Mouse (Mus musculus) MEL (cell line): ENCODE measurements around the gene Hfm1. TPM values are rescaled to one million over a fixed set of nuclear protein-coding genes. Genes with fewer than 3 reads are reported as not detected.
A peak's percentile ranks its signal among the peaks of the same experiment; 100 is the strongest.

Experiments used
- DNase-seq: peaks from one replicate; pipeline ENCODE4 v3.0.0; 2011; ENCODE audit warnings: low read depth, low spot score
- H3K27ac ChIP-seq: 2 replicates; pipeline ENCODE4 v1.5.1; 2012; ENCODE audit warnings: low read depth, mild to moderate bottlenecking, control low read depth, low read length, moderate library complexity; ENCODE audit not compliant: control insufficient read depth
- H3K27me3 ChIP-seq, 2 experiments: fragments of 150-350 bp in 1 of 2; sonication (generic) in 1 of 2; 2 replicates each; pipeline ENCODE4 v1.6.1; 2012; ENCODE audit warnings: low read length in 2 of 2, mild to moderate bottlenecking in 2 of 2, improper control_type of control experiment in 1 of 2, moderate library complexity in 1 of 2; ENCODE audit not compliant: insufficient read depth in 2 of 2, control insufficient read depth in 1 of 2
- H3K36me3 ChIP-seq, 2 experiments: 2 replicates each; pipeline ENCODE4 v1.6.1; 2012 to 2014; ENCODE audit warnings: low read length in 2 of 2, improper control_type of control experiment in 1 of 2, inconsistent platforms in 1 of 2, mild to moderate bottlenecking in 1 of 2; ENCODE audit not compliant: insufficient read depth in 2 of 2, control insufficient read depth in 1 of 2
- H3K4me1 ChIP-seq, 2 experiments: fragments of 150-350 bp in 1 of 2; sonication (generic) in 1 of 2; 2 replicates each; pipeline ENCODE4 v1.6.1; 2012; ENCODE audit warnings: low read length in 2 of 2, improper control_type of control experiment in 1 of 2, mild to moderate bottlenecking in 1 of 2; ENCODE audit not compliant: insufficient read depth in 2 of 2, control insufficient read depth in 1 of 2
- H3K4me3 ChIP-seq, 2 experiments: fragments of 150-350 bp in 1 of 2; sonication (generic) in 1 of 2; 2 replicates each; pipeline ENCODE4 v1.5.1; 2012; ENCODE audit warnings: low read depth in 2 of 2, low read length in 2 of 2, mild to moderate bottlenecking in 2 of 2, moderate library complexity in 2 of 2, control low read depth in 1 of 2, improper control_type of control experiment in 1 of 2; ENCODE audit not compliant: control insufficient read depth in 1 of 2, insufficient read depth in 1 of 2
- H3K79me2 ChIP-seq: 2 replicates; pipeline ENCODE4 v1.6.1; 2012; ENCODE audit warnings: mild to moderate bottlenecking, low read length, moderate library complexity; ENCODE audit not compliant: control insufficient read depth, poor library complexity, insufficient read depth
- H3K9ac ChIP-seq: 2 replicates; pipeline ENCODE4 v1.6.1; 2012; ENCODE audit warnings: low read depth, mild to moderate bottlenecking, control low read depth, low read length, moderate library complexity; ENCODE audit not compliant: control insufficient read depth, poor library complexity, severe bottlenecking
- H3K9me3 ChIP-seq: fragments of 150-350 bp; sonication (generic); replicated peaks from 2 replicates; pipeline ENCODE4 v1.6.1; 2012; ENCODE audit warnings: mild to moderate bottlenecking, low read length, improper control_type of control experiment, moderate library complexity; ENCODE audit not compliant: insufficient read depth
- BHLHE40 ChIP-seq: IDR thresholded peaks from 2 replicates; pipeline ENCODE4 v1.6.1; 2012; ENCODE audit warnings: low read depth, mild to moderate bottlenecking, inconsistent platforms, low read length, improper control_type of control experiment, borderline replicate concordance
- CTCF ChIP-seq, 3 experiments: IDR thresholded peaks in 2 of 3; conservative IDR thresholded peaks in 1 of 3; 2 replicates each; pipeline ENCODE4 v1.5.1; 2011 to 2012; ENCODE audit warnings: low read length in 3 of 3, low read depth in 2 of 3, mild to moderate bottlenecking in 2 of 3, improper control_type of control experiment in 1 of 3, inconsistent platforms in 1 of 3, mixed read lengths in 1 of 3, moderate library complexity in 1 of 3; ENCODE audit not compliant: control insufficient read depth in 1 of 3, insufficient read depth in 1 of 3, poor library complexity in 1 of 3, severe bottlenecking in 1 of 3
- E2F4 ChIP-seq: IDR thresholded peaks from 2 replicates; pipeline ENCODE4 v1.6.1; 2011; ENCODE audit warnings: low read depth, low read length, improper control_type of control experiment, borderline replicate concordance
- ETS1 ChIP-seq: IDR thresholded peaks from 2 replicates; pipeline ENCODE4 v1.6.1; 2012; ENCODE audit warnings: low read depth, mild to moderate bottlenecking, inconsistent platforms, low read length, improper control_type of control experiment, moderate library complexity
- GABPA ChIP-seq: IDR thresholded peaks from 2 replicates; pipeline ENCODE4 v1.6.1; 2012; ENCODE audit warnings: low read depth, mild to moderate bottlenecking, inconsistent platforms, low read length, improper control_type of control experiment, moderate library complexity
- HCFC1 ChIP-seq: IDR thresholded peaks from 2 replicates; pipeline ENCODE4 v1.6.1; 2012; ENCODE audit warnings: low read depth, mild to moderate bottlenecking, inconsistent platforms, low read length, improper control_type of control experiment, moderate library complexity
- JUND ChIP-seq: IDR thresholded peaks from 2 replicates; pipeline ENCODE4 v1.6.1; 2011; ENCODE audit warnings: low read depth, mild to moderate bottlenecking, improper control_type of control experiment, low read length
- KAT2A ChIP-seq: conservative IDR thresholded peaks from 2 replicates; pipeline ENCODE4 v1.6.1; 2012; ENCODE audit warnings: low read depth, low read length, improper control_type of control experiment, inconsistent platforms
- MAFK ChIP-seq: IDR thresholded peaks from 2 replicates; pipeline ENCODE4 v1.6.1; 2011; ENCODE audit warnings: low read depth, mild to moderate bottlenecking, low read length, improper control_type of control experiment, borderline replicate concordance
- MAZ ChIP-seq: IDR thresholded peaks from 2 replicates; pipeline ENCODE4 v1.6.1; 2012; ENCODE audit warnings: low read depth, mild to moderate bottlenecking, inconsistent platforms, low read length, improper control_type of control experiment
- MYC ChIP-seq: IDR thresholded peaks from 2 replicates; pipeline ENCODE4 v1.6.1; 2011; ENCODE audit warnings: low read depth, mild to moderate bottlenecking, low read length, improper control_type of control experiment, moderate library complexity
- POLR2AphosphoS5 ChIP-seq: IDR thresholded peaks from 2 replicates; pipeline ENCODE4 v1.6.1; 2012; ENCODE audit warnings: low read depth, borderline replicate concordance, mild to moderate bottlenecking, inconsistent platforms, low read length, moderate library complexity, mixed read lengths
- RAD21 ChIP-seq: IDR thresholded peaks from 2 replicates; pipeline ENCODE4 v1.6.1; 2011; ENCODE audit warnings: mild to moderate bottlenecking, low read depth, low read length, improper control_type of control experiment
- SIN3A ChIP-seq: IDR thresholded peaks from 2 replicates; pipeline ENCODE4 v1.6.1; 2012; ENCODE audit warnings: low read length, improper control_type of control experiment, inconsistent platforms
- USF1 ChIP-seq: IDR thresholded peaks from 2 replicates; pipeline ENCODE4 v1.6.1; 2014; ENCODE audit warnings: low read depth, mild to moderate bottlenecking, inconsistent platforms, low read length, improper control_type of control experiment, moderate library complexity
- ZMIZ1 ChIP-seq: IDR thresholded peaks from 2 replicates; pipeline ENCODE4 v1.6.1; 2012; ENCODE audit warnings: low read depth, mild to moderate bottlenecking, inconsistent platforms, low read length, improper control_type of control experiment, moderate library complexity
- ZNF384 ChIP-seq: IDR thresholded peaks from 2 replicates; pipeline ENCODE4 v1.6.1; 2012; ENCODE audit warnings: low read depth, mild to moderate bottlenecking, inconsistent platforms, low read length, improper control_type of control experiment
- polyA plus RNA-seq, 2 experiments: library from polyadenylated mRNA; stranded (reverse) in 1 of 2; unstranded in 1 of 2; fragments of >175 nt in 1 of 2; fragments of >200 nt in 1 of 2; gene quantifications; 2 replicates each; pipeline versions ENCODE4 v1.2.1 to v1.2.4; 2012; ENCODE audit warnings: low replicate concordance in 2 of 2, low read depth in 1 of 2; ENCODE audit not compliant: insufficient read length in 2 of 2, insufficient read depth in 1 of 2, missing spikeins in 1 of 2
- total RNA-seq: library from RNA; depleted of rRNA; stranded (reverse); fragments of 300-350 nt; gene quantifications from 2 replicates; pipeline ENCODE4 v1.2.3, GENCODE M21; 2012

Gene Hfm1
- total and polyA plus RNA-seq, 3 experiments = not detected

GRCm38 (mm10) chr5:106973883-106974282, 47.8 kb upstream of the Hfm1 start (continued):
- TF ChIP-seq BHLHE40 (no peak), RAD21 (no peak), ZNF384 (no peak)

GRCm38 (mm10) chr5:106967578-106967977, 41.5 kb upstream of the Hfm1 start:
- H3K27me3 ChIP-seq = no peaks in the 10 kb centered on the region
- peaks cover 0 to 8% of the 10 kb centered on the region in 2 experiments; a peak in 3 of 4 replicates for H3K4me1 ChIP-seq
- no peak overlapping the region for H3K4me3 ChIP-seq
- no peak for DNase-seq
- no peaks in the 10 kb centered on the region for H3K9me3 ChIP-seq
- peaks cover 24% of the 10 kb centered on the region for H3K79me2 ChIP-seq
- H3K36me3 ChIP-seq = peaks cover 18 to 31% of the 10 kb centered on the region in 2 experiments
- H3K27ac ChIP-seq = no peak overlapping the region
- TF ChIP-seq BHLHE40 (no peak), MAFK (no peak), JUND (no peak), MYC (no peak), ETS1 (no peak), SIN3A (no peak), POLR2AphosphoS5 (no peak), E2F4 (no peak), MAZ (no peak), USF1 (no peak), HCFC1 (no peak), KAT2A (no peak), GABPA (no peak), ZMIZ1 (no peak)
- H3K9ac ChIP-seq = no peak overlapping the region

- no peak overlapping the region for H3K4me3 ChIP-seq
- no peaks in the 10 kb centered on the region for H3K9me3 ChIP-seq
- no peak overlapping the region for H3K9ac ChIP-seq
- no peak overlapping the region for H3K27ac ChIP-seq
- peaks cover 18 to 21% of the 10 kb centered on the region in 2 experiments for H3K36me3 ChIP-seq
- H3K4me1 ChIP-seq = peaks cover 0 to 8% of the 10 kb centered on the region in 2 experiments; a peak in 3 of 4 replicates
- H3K79me2 ChIP-seq = peaks cover 24% of the 10 kb centered on the region
- TF ChIP-seq CTCF (IDR thresholded peaks at IDR 0.05 in 2 of 3, conservative IDR thresholded peaks at IDR 0.05 in 1 of 3; ENCODE audit: control insufficient read depth in 1 of 3, insufficient read depth in 1 of 3, low read depth in 2 of 3, low read length in 3 of 3, poor library complexity in 1 of 3, severe bottlenecking in 1 of 3) (peak in 1 of 3 experiments; percentile 6; a peak in 1 of 6 replicates), HCFC1 (no peak)
- no peak for DNase-seq
- H3K27me3 ChIP-seq = no peaks in the 10 kb centered on the region
Observed at GRCm38 (mm10) chr5:106966443-106966842, 40.3 kb upstream of the Hfm1 start.
